Mouse (Mus musculus): ENCODE data around the gene Ppa1. TPM values are rescaled to one million over a fixed set of nuclear protein-coding genes. Genes with fewer than 3 reads are reported as not detected.

The Ppa1 gene
- total and polyA plus RNA-seq, 3 experiments: 178 to 337 (median 249) TPM

GRCm38 (mm10) chr10:61680015-61680913 lies 31.9 kb downstream of the Ppa1 start, which contains the start of gene Sar1a (continued):
- TF ChIP-seq HCFC1 (IDR thresholded peaks at IDR 0.05; ENCODE audit: low read depth, low read length) (peak; percentile 82), PAX5 (IDR thresholded peaks at IDR 0.05; ENCODE audit: low read length) (no peak), RCOR1 (conservative IDR thresholded peaks at IDR 0.05; ENCODE audit: low read depth, low read length) (no peak), UBTF (IDR thresholded peaks at IDR 0.05; ENCODE audit: low read depth, low read length) (peak; percentile 15; the same call in 1 of the 2 replicates), ZKSCAN1 (IDR thresholded peaks at IDR 0.05; ENCODE audit: borderline replicate concordance, low read depth, low read length) (no peak), GABPA (IDR thresholded peaks at IDR 0.05; ENCODE audit: insufficient replicate concordance, low read depth, low read length) (peak; percentile 41; the same call in 1 of the 2 replicates), POLR2AphosphoS2 (IDR thresholded peaks at IDR 0.05; ENCODE audit: low read depth, low read length) (peak; percentile 55; the same call in 1 of the 2 replicates), CTCF (conservative IDR thresholded peaks at IDR 0.05 in 1 of 2, IDR thresholded peaks at IDR 0.05 in 1 of 2; ENCODE audit: low read depth in 2 of 2, low read length in 2 of 2) (no peak), ELF1 (IDR thresholded peaks at IDR 0.05; ENCODE audit: low read depth, low read length) (peak; percentile 85), IRF4 (IDR thresholded peaks at IDR 0.05; ENCODE audit: low read depth, low read length) (peak; percentile 34; the same call in 1 of the 2 replicates), TBP (conservative IDR thresholded peaks at IDR 0.05; ENCODE audit: low read depth, low read length) (peak; percentile 76; the same call in 1 of the 2 replicates), EP300 (IDR thresholded peaks at IDR 0.05; ENCODE audit: low read length) (no peak), E2F4 (IDR thresholded peaks at IDR 0.05; ENCODE audit: insufficient replicate concordance, low read depth, low read length) (no peak), CHD1 (IDR thresholded peaks at IDR 0.05; ENCODE audit: low read depth, low read length) (no peak), RAD21 (IDR thresholded peaks at IDR 0.05; ENCODE audit: low read depth, low read length) (no peak), JUND (conservative IDR thresholded peaks at IDR 0.05; ENCODE audit: low read depth, low read length) (no peak), USF2 (conservative IDR thresholded peaks at IDR 0.05; ENCODE audit: low read depth, low read length) (no peak; the same call in 1 of the 2 replicates), SIN3A (IDR thresholded peaks at IDR 0.05; ENCODE audit: low read length) (no peak), MAFK (IDR thresholded peaks at IDR 0.05; ENCODE audit: insufficient replicate concordance, low read length) (no peak), ZC3H11A (IDR thresholded peaks at IDR 0.05; ENCODE audit: low read depth, low read length) (no peak), KAT2A (IDR thresholded peaks at IDR 0.05; ENCODE audit: insufficient replicate concordance, low read length) (peak; percentile 69; the same call in 1 of the 2 replicates), USF1 (IDR thresholded peaks at IDR 0.05; ENCODE audit: low read depth, low read length) (peak; percentile 73)

DNA sequence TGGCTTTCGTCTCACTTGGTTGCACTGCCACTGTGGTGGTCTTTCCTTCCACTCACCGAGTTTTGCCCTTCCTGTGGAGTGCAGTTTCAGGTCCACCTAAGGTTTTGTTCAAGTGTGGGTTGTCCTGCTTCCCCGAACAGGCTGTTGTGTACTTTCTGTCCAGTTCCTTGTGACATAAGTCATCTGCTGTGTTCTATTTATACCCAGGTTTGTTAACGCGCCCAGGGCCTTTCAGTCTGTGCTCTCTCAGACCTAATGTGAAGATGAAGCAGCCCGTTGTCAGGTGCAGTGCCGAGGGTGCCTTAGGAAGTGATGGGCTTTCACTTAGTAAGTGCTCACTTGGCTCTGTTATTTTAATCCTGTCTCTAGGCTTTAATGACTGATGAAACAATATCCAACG lies 41.1 kb downstream of the Ppa1 start:
- in situ Hi-C loops (cut with MboI; ENCODE audit: low pct_ligation_motif_present, low pct_unique_long_range_greater_than_20kb, low sequenced_read_pairs) (no loop called here), dilution Hi-C loops (cut with MboI; ENCODE audit: extremely low pct_ligation_motif_present, extremely low pct_unique_long_range_greater_than_20kb, low sequenced_read_pairs) (no loop called here)
- Histone ChIP-seq H3K27me3 (replicated peaks) (no peaks in the 10 kb centered on the region), H3K9me3 (replicated peaks; ENCODE audit: low read length) (no peaks in the 10 kb centered on the region), H3K4me1 (ENCODE audit: control insufficient read depth in 1 of 2, insufficient read depth in 2 of 2) (no peaks in the 10 kb centered on the region), H3K4me2 (ENCODE audit: insufficient read depth, low read depth, poor library complexity, severe bottlenecking) (no peak overlapping the region), H3K79me2 (replicated peaks; ENCODE audit: control insufficient read depth, extremely low read depth, insufficient read depth, poor library complexity, severe bottlenecking) (peaks cover 4% of the 10 kb centered on the region), H3K27ac (ENCODE audit: insufficient read depth, low read depth) (no peak overlapping the region), H3K4me3 (replicated peaks in 1 of 3; ENCODE audit: low read depth in 2 of 3, low read length in 2 of 3, poor library complexity in 1 of 3) (no peak overlapping the region), H3K9ac (ENCODE audit: insufficient read depth, low read depth) (no peak overlapping the region), H3K36me3 (replicated peaks in 1 of 2; ENCODE audit: control insufficient read depth in 1 of 2, insufficient read depth in 1 of 2, low read length in 1 of 2) (peaks cover 60 to 87% of the 10 kb centered on the region in 2 experiments)
- no peak for TF ChIP-seq TCF12 (IDR thresholded peaks at IDR 0.05; ENCODE audit: low read depth, low read length)
- TF ChIP-seq GABPA (IDR thresholded peaks at IDR 0.05; ENCODE audit: insufficient replicate concordance, low read depth, low read length): no peak
- no peak for TF ChIP-seq E2F4 (IDR thresholded peaks at IDR 0.05; ENCODE audit: insufficient replicate concordance, low read depth, low read length)
- TF ChIP-seq HCFC1 (IDR thresholded peaks at IDR 0.05; ENCODE audit: low read depth, low read length): no peak
- no peak for TF ChIP-seq USF1 (IDR thresholded peaks at IDR 0.05; ENCODE audit: low read depth, low read length)
- TF ChIP-seq ETS1 (conservative IDR thresholded peaks at IDR 0.05; ENCODE audit: low read depth, low read length): no peak
- no peak for TF ChIP-seq ZMIZ1 (IDR thresholded peaks at IDR 0.05; ENCODE audit: low read depth, low read length)
- DNase-seq (ENCODE audit: extremely low read depth): no peak

Measured in CH12.LX (cell line).